Mouse (Mus musculus): ENCODE results near the gene Inpp5k.
"Not testable (repeated sequence)": the region's sequence is repeated elsewhere in the genome, so short reads cannot be mapped to it uniquely, and the experiment has no call there.

Gene Inpp5k

GRCm38 (mm10) chr11:75630645-75631229, at the start of gene Inpp5k:
TSS of gene Inpp5k (plus strand) at chr11:75630988.
- in situ Hi-C loops (cut with MseI, MboI) = no loop called here

GRCm38 (mm10) chr11:75581495-75582149, 49.2 kb upstream of the Inpp5k start:
- in situ Hi-C loops (cut with MseI, MboI) = no loop called here

GRCm38 (mm10) chr11:75583521-75583920, 47.3 kb upstream of the Inpp5k start:
- in situ Hi-C loops (cut with MseI, MboI) = no loop called here

- in situ Hi-C loops (cut with MseI, MboI) = no loop called here
Measured at GRCm38 (mm10) chr11:75585061-75585460, 45.7 kb upstream of the Inpp5k start.

GRCm38 (mm10) chr11:75585978-75586377, 44.8 kb upstream of the Inpp5k start:
- in situ Hi-C loops (cut with MseI, MboI) = no loop called here

- in situ Hi-C loops (cut with MseI, MboI) = no loop called here
Measured at GRCm38 (mm10) chr11:75586963-75587362, 43.8 kb upstream of the Inpp5k start.

GRCm38 (mm10) chr11:75587493-75588284, 43.1 kb upstream of the Inpp5k start, which contains the start of gene Pitpna:
TSS of gene Pitpna (plus strand) at chr11:75588097.
- in situ Hi-C loops (cut with MseI, MboI) = no loop called here

GRCm38 (mm10) chr11:75588285-75588941, 42.4 kb upstream of the Inpp5k start:
- in situ Hi-C loops (cut with MseI, MboI) = no loop called here

- in situ Hi-C loops (cut with MseI, MboI) = no loop called here
Measured at GRCm38 (mm10) chr11:75592612-75593011, 38.2 kb upstream of the Inpp5k start.

GRCm38 (mm10) chr11:75594431-75594830, 36.4 kb upstream of the Inpp5k start:
- in situ Hi-C loops (cut with MseI, MboI) = no loop called here

- in situ Hi-C loops (cut with MseI, MboI) = no loop called here
Measured at GRCm38 (mm10) chr11:75595404-75595803, 35.4 kb upstream of the Inpp5k start.

- in situ Hi-C loops (cut with MseI, MboI) = no loop called here
Measured at GRCm38 (mm10) chr11:75595816-75596215, 35.0 kb upstream of the Inpp5k start.

- in situ Hi-C loops (cut with MseI, MboI) = no loop called here
Measured at GRCm38 (mm10) chr11:75596726-75597255, 34.0 kb upstream of the Inpp5k start.

- in situ Hi-C loops (cut with MseI, MboI) = no loop called here
Measured at GRCm38 (mm10) chr11:75598004-75598403, 32.8 kb upstream of the Inpp5k start.

GRCm38 (mm10) chr11:75599802-75600201, 31.0 kb upstream of the Inpp5k start:
- in situ Hi-C loops (cut with MseI, MboI) = not testable (repeated sequence)

GRCm38 (mm10) chr11:75604826-75605225, 26.0 kb upstream of the Inpp5k start:
- in situ Hi-C loops (cut with MseI, MboI) = no loop called here

- in situ Hi-C loops (cut with MseI, MboI) = no loop called here
Measured at GRCm38 (mm10) chr11:75605318-75605717, 25.5 kb upstream of the Inpp5k start.

GRCm38 (mm10) chr11:75608776-75609175, 22.0 kb upstream of the Inpp5k start:
- in situ Hi-C loops (cut with MseI, MboI) = no loop called here

- in situ Hi-C loops (cut with MseI, MboI) = no loop called here
Measured at GRCm38 (mm10) chr11:75610021-75610420, 20.8 kb upstream of the Inpp5k start.

GRCm38 (mm10) chr11:75614769-75615168, 16.0 kb upstream of the Inpp5k start:
- in situ Hi-C loops (cut with MseI, MboI) = no loop called here

GRCm38 (mm10) chr11:75615556-75615955, 15.2 kb upstream of the Inpp5k start:
- in situ Hi-C loops (cut with MseI, MboI) = no loop called here

GRCm38 (mm10) chr11:75619133-75619532, 11.7 kb upstream of the Inpp5k start:
- in situ Hi-C loops (cut with MseI, MboI) = no loop called here
